Mouse (Mus musculus) stomach, embryonic 16.5 days (tissue): ENCODE measurements at regions not wholly inside any gene's neighbourhood (a gene's known extent, or its start where the extent isn't known, plus 50 kb on each side); places are given as distances from the start of the nearest gene placed in this dataset.

Experiments used
- ATAC-seq: fragments of 200-750 bp; cut with Nextera tagmentation; 2 replicates; pipeline ENCODE4 v1.8.0; 2017; ENCODE audit warnings: moderate number of reproducible peaks, moderate TSS enrichment; ENCODE audit not compliant: insufficient read depth, low FRiP score
- H3K27ac ChIP-seq: fragments of 300-500 bp; sonication (generic); 2 replicates; pipeline ENCODE4 v1.5.1; 2014; ENCODE audit warnings: low read length
- H3K27me3 ChIP-seq: fragments of 300-500 bp; sonication (generic); 2 replicates; pipeline ENCODE4 v1.6.1; 2014; ENCODE audit warnings: low read length, control low read depth, mixed read lengths; ENCODE audit not compliant: control insufficient read depth, insufficient read depth
- H3K36me3 ChIP-seq: fragments of 300-500 bp; sonication (generic); 2 replicates; pipeline ENCODE4 v1.6.1; 2014; ENCODE audit warnings: low read length; ENCODE audit not compliant: control insufficient read depth, insufficient read depth
- H3K4me1 ChIP-seq: fragments of 300-500 bp; sonication (generic); 2 replicates; pipeline ENCODE4 v1.6.1; 2014; ENCODE audit warnings: low read length, control low read depth, mixed read lengths; ENCODE audit not compliant: control insufficient read depth, insufficient read depth
- H3K4me2 ChIP-seq: fragments of 300-500 bp; sonication (generic); 2 replicates; pipeline ENCODE4 v1.6.1; 2014; ENCODE audit warnings: low read depth, low read length, mixed read lengths
- H3K4me3 ChIP-seq: fragments of 300-500 bp; sonication (generic); replicated peaks from 2 replicates; pipeline ENCODE4 v1.5.1; 2014; ENCODE audit warnings: mild to moderate bottlenecking, low read length
- H3K9ac ChIP-seq: fragments of 300-500 bp; sonication (generic); 2 replicates; pipeline ENCODE4 v1.6.1; 2014; ENCODE audit warnings: low read length
- H3K9me3 ChIP-seq: fragments of 300-500 bp; sonication (generic); replicated peaks from 2 replicates; pipeline ENCODE4 v1.6.1; 2016; ENCODE audit warnings: low read length, control low read depth; ENCODE audit not compliant: control insufficient read depth
- WGBS: fragments of 180-500 bp; shearing (Covaris S2); extraction: QIAGEN DNeasy Blood & Tissue Kit; methylation state at CpG from one replicate; pipeline ENCODE4 v1.1.7; 2014; 5-methylcytosine and 5-hydroxymethylcytosine counted together

DNA sequence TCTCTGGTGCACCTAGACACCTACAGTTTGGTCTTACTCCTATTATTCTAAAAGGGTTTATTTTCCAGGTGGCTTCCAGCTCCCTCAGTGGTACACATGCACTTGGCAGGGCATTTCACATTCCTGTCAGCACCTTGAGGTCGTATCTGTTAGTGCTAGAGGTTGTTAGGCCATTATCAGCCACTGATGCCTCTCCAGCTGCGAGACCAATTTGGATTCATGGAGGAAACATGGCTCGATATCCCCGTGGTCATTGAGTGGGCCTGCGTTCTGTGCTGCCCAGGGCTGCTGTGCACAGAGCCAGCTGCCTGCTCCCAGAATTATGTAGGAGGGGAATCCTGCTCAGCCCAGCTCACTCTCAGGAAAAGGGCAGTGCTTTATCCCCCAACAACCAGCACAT is 60.1 kb upstream of the Irx1 start:
- Histone ChIP-seq H3K27ac (no peak overlapping the region), H3K4me3 (no peak overlapping the region), H3K27me3 (no peaks in the 10 kb centered on the region), H3K9me3 (no peaks in the 10 kb centered on the region), H3K4me1 (no peaks in the 10 kb centered on the region), H3K4me2 (no peak overlapping the region), H3K36me3 (no peaks in the 10 kb centered on the region), H3K9ac (no peak overlapping the region)
- 59% methylated on average over 5 of the region's 5 CpGs for WGBS
- ATAC-seq = no peak

DNA sequence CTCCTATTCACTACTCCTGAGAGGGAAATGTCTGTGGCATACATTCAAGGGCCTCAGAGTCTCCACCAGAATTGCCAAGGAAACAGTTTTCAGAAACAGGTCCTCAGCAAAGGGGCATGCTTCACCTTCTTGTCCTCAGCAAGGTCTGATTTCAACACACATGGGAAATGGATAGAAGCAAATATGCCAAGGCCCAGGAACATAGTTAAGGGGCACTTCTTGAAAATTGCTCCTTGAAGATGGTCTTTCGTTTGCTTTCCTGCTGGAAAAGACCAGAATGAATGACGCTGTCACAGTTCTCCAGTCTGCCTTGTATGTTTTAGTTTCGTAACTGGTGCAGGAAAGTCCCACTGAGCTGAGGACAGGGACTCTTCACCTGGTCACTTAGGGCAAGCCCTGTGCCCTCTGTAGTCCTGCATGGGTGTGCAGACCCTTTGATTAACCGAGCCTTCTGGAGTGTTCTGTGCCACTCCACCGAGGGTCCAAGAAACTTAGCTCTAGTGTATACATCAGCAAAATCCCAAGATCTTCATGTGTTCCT is 80.5 kb upstream of the Irx1 start:
- no peak overlapping the region for H3K27ac ChIP-seq
- no peak for ATAC-seq
- H3K27me3 ChIP-seq = no peaks in the 10 kb centered on the region
- no peak overlapping the region for H3K9ac ChIP-seq
- no peaks in the 10 kb centered on the region for H3K36me3 ChIP-seq
- H3K9me3 ChIP-seq = no peaks in the 10 kb centered on the region
- no peaks in the 10 kb centered on the region for H3K4me1 ChIP-seq
- no peak overlapping the region for H3K4me3 ChIP-seq
- 87% methylated on average over 5 of the region's 5 CpGs for WGBS
- no peak overlapping the region for H3K4me2 ChIP-seq

DNA sequence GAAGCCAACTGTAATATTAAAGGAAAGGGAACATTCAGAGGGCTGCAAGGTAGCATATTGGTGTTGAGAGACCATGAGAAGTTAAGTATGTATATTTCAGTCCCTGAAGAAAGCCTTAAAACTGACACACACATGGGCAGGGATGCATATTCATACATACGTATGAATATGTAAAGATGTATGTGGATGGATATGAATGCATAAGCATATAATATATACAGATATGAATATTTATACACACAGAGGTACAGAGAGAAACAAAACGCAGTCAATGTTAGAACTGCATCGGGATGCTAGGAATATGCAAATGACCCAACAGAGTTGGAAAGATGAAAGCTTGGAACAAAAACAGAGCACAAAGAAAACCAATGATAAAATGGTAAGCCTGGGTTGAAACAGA is 92.9 kb upstream of the Irx1 start:
- no peaks in the 10 kb centered on the region for H3K36me3 ChIP-seq
- no peaks in the 10 kb centered on the region for H3K9me3 ChIP-seq
- 94% methylated on average over 3 of the region's 3 CpGs for WGBS
- H3K27me3 ChIP-seq = no peaks in the 10 kb centered on the region
- ATAC-seq = no peak
- no peak overlapping the region for H3K9ac ChIP-seq
- H3K4me2 ChIP-seq = no peak overlapping the region
- H3K4me1 ChIP-seq = no peaks in the 10 kb centered on the region
- H3K4me3 ChIP-seq = no peak overlapping the region
- H3K27ac ChIP-seq = no peak overlapping the region

DNA sequence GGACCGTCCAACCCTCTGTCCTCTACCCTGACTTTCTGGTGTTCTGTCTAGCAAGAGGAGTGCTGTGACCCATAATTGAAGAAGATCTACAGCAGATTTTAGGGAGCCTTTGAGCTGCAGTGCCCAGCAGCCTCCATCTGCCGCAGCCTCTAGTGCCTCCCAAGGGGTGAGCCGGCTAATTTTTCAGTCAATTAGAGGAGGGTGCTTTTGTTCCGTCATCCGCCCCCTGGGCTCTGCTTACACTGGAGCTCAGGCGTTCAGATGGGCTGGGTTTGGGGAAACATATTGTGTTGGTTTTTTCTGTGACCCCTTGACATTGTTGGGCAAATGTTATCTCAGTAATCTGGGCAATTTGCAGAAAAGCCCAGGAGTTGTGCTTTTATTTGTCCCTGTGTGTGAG is 98.1 kb upstream of the Irx1 start:
- Histone ChIP-seq H3K9me3 (no peaks in the 10 kb centered on the region), H3K9ac (no peak overlapping the region), H3K4me1 (no peaks in the 10 kb centered on the region), H3K27ac (no peak overlapping the region), H3K27me3 (no peaks in the 10 kb centered on the region), H3K4me2 (no peak overlapping the region), H3K36me3 (no peaks in the 10 kb centered on the region), H3K4me3 (no peak overlapping the region)
- no peak for ATAC-seq
- WGBS = 33% methylated on average over 6 of the region's 6 CpGs

DNA sequence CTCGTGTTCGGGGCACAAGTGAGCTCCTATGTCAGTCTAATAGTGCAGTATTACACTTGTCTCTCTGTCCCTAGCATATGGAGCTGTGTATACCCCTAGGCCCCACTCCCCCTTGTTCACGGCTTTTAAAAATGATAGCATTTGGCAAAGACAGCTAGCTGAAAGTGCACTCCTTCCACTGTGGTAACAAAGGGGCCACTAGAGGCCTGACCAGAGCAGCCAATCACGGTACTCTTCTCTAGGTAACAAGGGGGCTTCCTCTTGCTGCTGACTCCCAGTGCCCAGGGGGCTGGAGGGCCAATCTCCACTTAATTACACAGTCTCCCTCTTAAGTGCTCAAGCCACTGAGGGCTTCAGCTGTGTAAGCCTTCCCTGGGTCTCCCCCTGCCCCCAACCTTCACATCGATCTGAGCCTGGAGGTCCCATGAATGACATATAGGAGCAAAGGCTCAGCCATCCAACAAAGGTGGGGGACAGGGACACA is 99.8 kb upstream of the Irx1 start:
- Histone ChIP-seq H3K27me3 (no peaks in the 10 kb centered on the region), H3K4me3 (no peak overlapping the region), H3K9me3 (no peaks in the 10 kb centered on the region), H3K27ac (no peak overlapping the region), H3K9ac (no peak overlapping the region), H3K4me2 (no peak overlapping the region), H3K36me3 (no peaks in the 10 kb centered on the region), H3K4me1 (no peaks in the 10 kb centered on the region)
- 55% methylated on average over 5 of the region's 5 CpGs for WGBS
- no peak for ATAC-seq

DNA sequence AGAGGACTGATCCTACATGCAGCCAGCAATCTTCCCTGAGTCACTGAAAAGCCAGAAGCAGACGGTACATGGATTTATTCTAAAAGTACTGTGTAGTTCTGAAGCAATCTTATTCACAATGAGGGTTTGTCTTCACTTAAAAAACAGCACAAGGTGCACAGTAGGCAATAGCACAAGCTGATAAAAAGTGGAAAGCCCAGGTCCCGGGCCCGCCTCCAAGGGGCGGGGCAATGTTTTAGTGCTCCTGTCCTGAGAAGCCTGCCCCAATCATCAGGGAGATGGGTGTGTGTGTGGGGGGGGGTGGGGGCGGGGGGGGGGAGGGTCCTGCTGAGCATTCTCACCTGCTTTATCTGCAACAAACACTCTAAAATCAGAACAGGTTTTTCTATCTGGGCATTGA is 133.1 kb upstream of the Irx1 start:
- 29% methylated on average over 4 of the region's 5 CpGs for WGBS
- H3K27me3 ChIP-seq = no peaks in the 10 kb centered on the region
- ATAC-seq = no peak

DNA sequence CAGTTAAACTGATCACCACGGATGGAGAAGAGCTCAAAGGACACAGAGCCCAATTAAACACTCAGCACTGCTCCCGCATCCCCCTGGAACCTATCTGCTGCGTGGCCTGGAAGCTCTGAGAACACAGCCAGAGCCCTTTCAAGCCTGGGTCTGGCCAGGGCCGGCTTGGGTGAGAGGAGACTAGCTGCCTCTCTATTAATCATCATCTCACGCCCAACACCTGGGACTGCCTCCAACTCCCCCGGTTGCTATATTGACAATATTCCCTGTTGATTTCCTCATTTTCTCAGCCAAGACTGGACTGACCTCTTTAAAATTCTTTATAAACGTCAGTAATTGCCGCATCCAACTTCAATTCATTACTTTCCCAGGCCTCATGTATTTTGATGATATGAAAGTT is 133.7 kb upstream of the Irx1 start:
- no peak overlapping the region for H3K27ac ChIP-seq
- H3K27me3 ChIP-seq = no peaks in the 10 kb centered on the region
- no peak overlapping the region for H3K4me2 ChIP-seq
- no peaks in the 10 kb centered on the region for H3K9me3 ChIP-seq
- no peak for ATAC-seq
- no peaks in the 10 kb centered on the region for H3K4me1 ChIP-seq
- no peak overlapping the region for H3K4me3 ChIP-seq
- no peak overlapping the region for H3K9ac ChIP-seq
- H3K36me3 ChIP-seq = no peaks in the 10 kb centered on the region
- 28% methylated on average over 8 of the region's 8 CpGs for WGBS

More for the DNA sequence above, 133.1 kb upstream of the Irx1 start:
- Histone ChIP-seq H3K27ac (no peak overlapping the region), H3K9ac (no peak overlapping the region), H3K4me2 (no peak overlapping the region), H3K4me3 (no peak overlapping the region), H3K9me3 (no peaks in the 10 kb centered on the region), H3K4me1 (no peaks in the 10 kb centered on the region), H3K36me3 (no peaks in the 10 kb centered on the region)

DNA sequence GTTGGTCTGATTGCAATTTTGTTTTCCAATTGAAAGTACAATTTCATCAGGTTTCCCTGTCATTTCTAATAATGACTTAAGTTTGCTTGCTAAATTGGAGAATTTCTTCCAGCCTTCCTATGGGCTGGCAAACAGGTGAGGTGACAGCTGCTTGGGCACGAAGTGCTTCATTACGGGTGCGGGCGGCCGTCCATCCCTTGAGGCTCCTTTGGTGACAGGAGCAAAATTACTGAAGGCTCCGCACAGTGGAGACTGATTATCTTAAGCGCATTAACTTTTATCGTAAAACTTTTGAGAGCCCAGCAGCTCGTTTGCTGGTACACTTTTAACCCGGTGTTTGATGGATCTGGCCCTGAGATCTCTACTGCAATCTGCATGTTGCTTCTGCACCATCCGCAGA is 134.3 kb upstream of the Irx1 start:
- Histone ChIP-seq H3K9ac (no peak overlapping the region), H3K4me3 (no peak overlapping the region), H3K36me3 (no peaks in the 10 kb centered on the region), H3K4me1 (no peaks in the 10 kb centered on the region), H3K4me2 (no peak overlapping the region), H3K27me3 (no peaks in the 10 kb centered on the region), H3K9me3 (no peaks in the 10 kb centered on the region), H3K27ac (no peak overlapping the region)
- ATAC-seq = no peak
- WGBS = 66% methylated on average over 11 of the region's 11 CpGs

DNA sequence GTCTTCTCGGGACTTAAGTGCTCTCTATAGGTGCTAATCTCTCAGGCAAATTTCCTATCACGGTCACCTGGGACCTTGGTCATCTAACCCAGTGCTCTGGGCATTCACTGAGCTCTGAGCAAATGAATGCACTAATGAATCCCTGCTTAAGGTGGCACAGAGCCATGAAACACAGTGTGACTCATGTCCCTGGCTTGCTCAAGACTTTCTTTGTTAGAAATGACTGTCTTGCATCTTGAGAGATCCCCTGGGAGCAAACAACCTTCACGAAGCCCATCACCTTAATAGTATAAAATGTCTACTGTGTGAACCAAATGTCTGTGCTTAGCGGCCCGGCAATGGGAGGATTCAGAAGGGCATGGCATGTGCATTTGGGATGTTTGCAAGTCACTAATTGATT is 137.2 kb upstream of the Irx1 start:
- no peaks in the 10 kb centered on the region for H3K9me3 ChIP-seq
- no peaks in the 10 kb centered on the region for H3K27me3 ChIP-seq
- ATAC-seq = no peak
- H3K4me3 ChIP-seq = no peak overlapping the region
- H3K27ac ChIP-seq = no peak overlapping the region
- H3K4me1 ChIP-seq = no peaks in the 10 kb centered on the region
- H3K36me3 ChIP-seq = no peaks in the 10 kb centered on the region
- no peak overlapping the region for H3K9ac ChIP-seq
- no peak overlapping the region for H3K4me2 ChIP-seq
- WGBS = 77% methylated on average over 5 of the region's 5 CpGs

DNA sequence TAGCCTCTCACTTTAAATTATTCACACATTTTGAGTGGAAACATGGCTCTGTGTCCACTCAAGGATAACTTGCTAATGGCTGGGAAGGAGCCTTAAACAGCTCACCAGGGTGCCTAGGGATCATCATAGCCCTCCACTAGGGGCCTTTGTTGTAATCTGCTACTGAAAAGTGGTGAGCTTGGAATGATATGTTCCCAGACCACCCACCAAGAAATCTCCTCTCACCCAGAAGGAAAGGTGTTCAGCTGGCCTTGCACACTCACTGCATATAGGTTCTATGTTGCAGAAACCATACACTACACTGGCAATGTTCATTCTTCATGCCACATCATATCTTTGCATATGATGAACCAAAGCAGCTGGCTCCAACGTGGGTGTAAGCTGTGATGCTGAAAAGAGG is 145.1 kb upstream of the Irx1 start:
- no peak overlapping the region for H3K27ac ChIP-seq
- H3K4me1 ChIP-seq = no peaks in the 10 kb centered on the region
- no peaks in the 10 kb centered on the region for H3K27me3 ChIP-seq
- ATAC-seq = no peak
- WGBS = 60% methylated on average over 1 of the region's 1 CpGs
- no peak overlapping the region for H3K4me3 ChIP-seq
- no peaks in the 10 kb centered on the region for H3K9me3 ChIP-seq
- H3K9ac ChIP-seq = no peak overlapping the region
- H3K36me3 ChIP-seq = no peaks in the 10 kb centered on the region
- no peak overlapping the region for H3K4me2 ChIP-seq
